Mouse (Mus musculus) c-Kit-positive CD71-positive TER-119-negative erythroid progenitor cells, embryonic 14.5 days (primary cell): ENCODE results near the gene Agpat4.
A peak's percentile ranks its signal among the peaks of the same experiment; 100 is the strongest.

Source experiments
- DNase-seq: peaks from one replicate; pipeline ENCODE4 v3.0.0-alpha.2; 2013; ENCODE audit warnings: low read depth

Agpat4 gene

DNA sequence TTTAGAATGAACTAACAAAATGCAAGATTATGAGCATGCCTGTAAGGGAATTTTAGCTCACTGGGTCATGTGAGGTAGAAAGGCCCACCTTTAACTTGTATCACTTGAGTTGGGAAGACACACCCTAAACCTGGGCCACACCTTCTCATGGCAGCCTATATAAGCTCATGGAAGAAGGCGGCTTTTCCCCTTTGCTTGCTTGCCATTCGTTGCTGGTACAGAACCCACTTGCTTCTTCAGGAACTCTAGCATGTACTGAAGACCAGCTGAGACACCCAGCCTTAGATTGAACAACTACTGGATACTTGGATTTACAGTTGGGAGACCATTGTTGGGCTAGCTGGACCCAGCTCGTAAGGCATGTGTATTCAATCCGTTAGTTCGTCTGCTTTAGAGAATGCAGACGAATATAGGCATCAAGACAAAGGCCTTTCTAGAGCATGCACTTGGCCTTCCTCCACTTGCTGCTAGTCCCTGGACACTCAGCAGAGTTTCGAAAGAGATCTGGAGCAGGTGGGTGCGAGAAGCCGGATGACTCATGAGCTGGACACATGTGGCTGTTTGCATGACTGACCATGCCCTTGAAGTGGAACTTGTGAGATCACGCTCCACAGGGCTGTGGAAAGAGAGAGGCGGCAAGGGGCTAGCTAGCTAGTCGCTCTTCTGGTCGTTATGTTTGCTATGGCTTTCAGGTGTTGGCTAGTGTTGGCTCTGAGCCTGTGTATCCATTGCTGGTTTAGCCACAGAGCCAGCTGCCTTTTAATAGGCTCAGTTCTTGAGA lies 42.7 kb downstream of the Agpat4 start:
- no peak for DNase-seq

DNA sequence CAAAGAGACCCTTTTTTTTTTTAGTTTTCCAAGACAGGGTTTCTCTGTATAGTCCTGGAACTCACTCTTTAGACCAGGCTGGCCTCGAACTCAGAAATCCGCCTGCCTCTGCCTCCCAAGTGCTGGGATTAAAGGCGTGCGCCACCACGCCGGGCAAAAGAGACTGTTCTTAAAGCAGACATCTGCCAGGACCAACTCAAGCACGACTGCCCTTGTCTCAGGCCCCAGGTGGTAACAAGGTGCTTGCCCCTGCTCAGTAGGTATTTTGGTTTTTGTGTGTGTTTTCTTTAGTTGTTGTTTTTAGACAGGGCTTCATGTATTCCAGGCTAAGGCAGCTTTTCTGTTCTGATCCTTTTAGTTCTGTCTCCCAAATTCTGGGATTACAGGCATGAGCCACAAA lies 43.4 kb downstream of the Agpat4 start:
- no peak for DNase-seq

DNA sequence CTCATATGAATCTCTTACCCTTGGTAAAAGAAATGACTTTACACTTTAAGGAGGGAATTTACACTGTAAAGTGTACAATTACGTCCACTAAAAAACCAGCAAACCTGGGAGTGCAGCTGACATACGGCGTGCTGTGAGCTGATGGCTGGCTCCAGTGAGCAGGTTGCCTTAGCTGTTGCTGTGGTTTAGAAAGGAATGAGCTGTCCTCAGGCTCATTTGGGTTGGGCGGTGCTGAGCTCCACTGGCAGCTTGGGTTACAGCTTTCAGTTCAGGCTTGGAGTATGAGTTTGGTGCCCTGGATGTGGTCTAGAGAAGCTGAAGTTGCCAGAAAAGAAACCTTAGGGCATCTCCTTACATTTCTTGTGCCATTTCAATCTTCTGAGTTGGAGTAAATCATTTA lies 44.3 kb downstream of the Agpat4 start:
- DNase-seq: no peak

- DNase-seq: no peak
Observed at GRCm38 (mm10) chr17:12163403-12163802, 44.9 kb downstream of the Agpat4 start.

GRCm38 (mm10) chr17:12163903-12164302 lies 45.4 kb downstream of the Agpat4 start:
- no peak for DNase-seq

DNA sequence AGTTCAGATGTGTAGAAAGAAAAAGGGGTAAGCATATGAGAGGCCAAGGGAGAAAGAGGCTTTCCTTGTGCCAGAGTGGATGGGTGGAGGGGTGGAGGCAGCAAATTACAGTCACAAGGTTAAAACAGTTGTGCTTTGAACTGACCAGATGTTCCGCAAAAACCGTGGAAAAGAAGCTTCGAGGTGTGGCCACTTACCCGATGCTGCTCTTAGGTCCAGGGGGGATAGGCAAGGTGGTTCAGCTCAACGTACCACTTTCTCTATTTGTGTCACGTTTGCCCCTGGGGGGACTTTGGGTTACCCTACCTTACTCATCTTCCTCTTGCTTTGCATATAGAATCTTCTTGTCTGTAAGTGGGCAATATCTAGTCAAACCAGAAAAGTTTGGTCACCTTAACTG lies 46.0 kb downstream of the Agpat4 start:
- no peak for DNase-seq

GRCm38 (mm10) chr17:12165009-12165695 lies 46.6 kb downstream of the Agpat4 start:
- DNase-seq: no peak

DNA sequence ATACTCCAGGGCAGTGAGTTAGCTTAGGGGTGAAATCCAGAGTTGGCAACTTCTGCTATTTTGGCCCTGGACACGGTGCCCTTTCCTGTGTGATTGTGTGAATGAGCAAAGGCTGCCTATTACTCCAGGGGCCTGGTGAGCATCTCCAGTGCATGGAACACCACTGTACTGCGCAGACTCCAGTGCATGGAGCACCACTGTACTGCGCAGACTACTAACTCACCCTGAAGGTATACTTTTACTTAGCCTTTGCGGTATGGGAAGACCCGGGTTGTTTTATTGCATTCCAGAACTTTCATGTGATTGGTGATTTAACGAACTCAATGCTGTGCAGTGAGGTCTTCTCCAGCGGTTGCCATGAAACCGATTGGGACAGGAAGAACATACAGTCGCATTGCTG lies 47.2 kb downstream of the Agpat4 start:
- no peak for DNase-seq

GRCm38 (mm10) chr17:12168536-12168935 lies 50.0 kb downstream of the Agpat4 start:
- no peak for DNase-seq

DNA sequence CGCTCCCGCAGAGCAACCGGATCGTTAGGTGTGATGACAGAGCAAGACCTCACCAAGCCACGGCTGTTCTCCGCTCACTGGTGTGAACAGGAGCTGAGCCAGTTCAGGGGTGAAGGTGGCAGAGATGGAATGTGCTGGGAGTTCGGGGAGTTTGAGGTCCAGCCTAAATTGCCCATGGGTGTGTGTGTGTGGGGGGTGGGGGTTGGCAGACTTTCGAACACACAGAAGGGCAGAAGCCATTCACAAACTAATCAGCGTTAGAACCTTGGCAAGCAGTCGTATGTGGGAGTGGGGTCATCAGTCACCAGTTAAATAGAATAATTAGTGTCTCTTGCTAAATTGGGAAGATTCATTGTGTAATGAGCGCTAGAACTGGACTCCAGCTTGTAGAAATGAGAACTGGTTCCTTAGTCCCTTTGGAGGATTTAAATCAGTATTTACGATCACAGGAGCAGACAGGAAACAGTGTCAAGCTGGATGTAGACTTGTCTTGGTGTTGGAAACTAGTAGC lies 50.9 kb downstream of the Agpat4 start:
- DNase-seq: no peak

DNA sequence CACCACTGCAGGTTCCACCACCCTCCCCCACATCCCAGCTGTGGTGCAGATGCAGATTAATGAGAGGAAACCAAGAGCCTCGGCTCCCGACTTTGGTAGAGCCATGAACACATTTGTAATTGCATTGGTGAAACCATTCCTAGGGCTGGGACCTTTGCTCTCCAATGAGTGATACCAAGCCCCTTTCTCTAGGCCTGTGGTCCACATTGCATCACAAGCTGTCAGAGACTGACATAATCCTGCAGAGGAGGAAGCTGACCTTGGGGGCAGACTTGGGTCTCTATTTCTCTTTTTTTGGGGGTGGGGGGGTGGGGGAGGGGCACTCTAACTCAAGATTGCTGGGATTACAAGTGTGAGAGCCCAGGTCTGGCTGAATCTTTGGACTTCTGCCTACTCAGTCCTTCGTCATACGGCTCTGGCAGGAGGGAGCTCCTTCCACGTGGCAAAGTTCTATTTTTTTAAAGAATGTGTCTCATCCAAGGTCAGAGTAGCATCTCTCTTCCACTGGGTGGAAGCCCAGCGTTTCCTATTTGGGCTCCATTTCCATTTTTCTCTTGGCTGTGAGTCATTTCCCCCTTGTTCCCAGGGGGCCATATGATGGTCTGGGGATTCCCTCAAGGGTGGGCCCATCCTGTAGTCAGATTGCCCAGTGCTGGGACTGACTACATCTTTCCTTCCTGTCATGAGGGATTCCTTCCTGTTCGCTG lies 52.4 kb downstream of the Agpat4 start:
- DNase-seq: no peak

DNA sequence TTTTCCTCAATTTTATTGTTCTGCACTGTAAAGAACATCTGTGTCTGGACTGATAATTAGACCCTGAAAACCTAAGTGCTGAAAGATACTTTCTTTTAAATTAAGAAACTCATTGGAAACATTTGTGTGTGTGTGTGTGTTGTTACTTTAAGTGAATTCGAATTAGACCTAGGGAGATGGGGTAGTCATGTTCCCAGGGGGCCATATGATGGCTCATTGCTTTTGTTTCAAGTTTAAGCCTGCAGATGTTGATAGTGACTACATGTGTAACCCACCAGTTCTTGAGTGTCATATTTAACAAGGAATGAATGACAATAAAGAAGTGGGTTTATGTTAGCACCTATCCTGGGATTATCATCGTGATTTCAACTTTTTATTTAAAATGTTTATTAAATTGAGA lies 53.2 kb downstream of the Agpat4 start:
- no peak for DNase-seq

DNA sequence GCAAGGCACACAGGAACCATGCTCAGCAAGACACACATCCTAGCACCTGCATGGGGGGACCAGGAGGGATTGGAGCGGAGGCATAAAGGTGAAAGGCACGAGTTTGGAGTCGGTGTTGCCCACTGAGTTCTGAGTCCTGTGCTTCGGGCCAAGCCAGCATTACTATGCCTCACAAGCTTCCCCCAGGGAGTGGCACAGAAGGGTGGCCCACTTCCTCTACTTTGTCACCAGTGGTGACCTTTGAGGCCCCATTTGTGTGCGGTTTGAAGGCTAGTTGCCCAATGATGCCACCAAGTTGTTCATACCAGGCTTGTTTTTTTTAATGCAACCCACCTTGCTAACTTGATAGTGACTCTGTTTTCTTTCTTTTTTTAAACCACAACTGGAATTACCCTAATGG lies 55.7 kb downstream of the Agpat4 start:
- DNase-seq: no peak

GRCm38 (mm10) chr17:12174896-12175295 lies 56.4 kb downstream of the Agpat4 start:
- no peak for DNase-seq

DNA sequence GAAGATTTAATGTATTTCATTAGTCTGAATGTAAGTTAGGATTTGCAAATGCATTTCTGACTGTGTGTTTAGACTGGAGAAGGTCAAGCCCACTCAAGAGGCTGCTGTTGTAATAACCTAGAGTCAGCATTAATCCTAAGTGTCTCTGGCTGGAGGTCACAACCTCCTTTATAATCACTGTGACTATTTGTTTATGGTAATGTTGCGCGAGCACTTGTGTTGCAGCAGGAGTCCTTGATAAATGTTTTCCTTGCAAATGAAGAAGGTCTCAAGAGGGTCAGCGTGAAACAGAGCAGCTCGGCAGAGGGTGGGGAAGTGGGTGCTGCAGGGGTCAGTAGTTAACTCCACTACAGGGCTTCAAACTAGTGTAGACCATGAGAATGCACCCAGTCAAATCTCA lies 57.1 kb downstream of the Agpat4 start:
- DNase-seq: no peak

- no peak for DNase-seq
Observed at GRCm38 (mm10) chr17:12179339-12179738, 60.8 kb downstream of the Agpat4 start.

- DNase-seq: no peak
Observed at GRCm38 (mm10) chr17:12179766-12180165, 61.3 kb downstream of the Agpat4 start.

GRCm38 (mm10) chr17:12182702-12183485 lies 64.4 kb downstream of the Agpat4 start:
- DNase-seq: peak; percentile 29

GRCm38 (mm10) chr17:12184283-12184682 lies 65.8 kb downstream of the Agpat4 start:
- no peak for DNase-seq

- DNase-seq: peak; percentile 71
Observed at GRCm38 (mm10) chr17:12185855-12186254, 67.4 kb downstream of the Agpat4 start.

GRCm38 (mm10) chr17:12186341-12186740 lies 67.8 kb downstream of the Agpat4 start:
- DNase-seq: no peak

GRCm38 (mm10) chr17:12187782-12188181 lies 69.3 kb downstream of the Agpat4 start:
- DNase-seq: no peak
